Mouse (Mus musculus): ENCODE results near the gene 1700020N01Rik. TPM values are rescaled to one million over a fixed set of nuclear protein-coding genes. Genes with fewer than 3 reads are reported as not detected.

1700020N01Rik gene
- polyA plus RNA-seq, 1 experiment from 2014 or later = not detected

- ATAC-seq (ENCODE audit: insufficient number of reproducible peaks, insufficient read depth, low FRiP score, low read depth) = no peak
- Histone ChIP-seq H3K27me3 (ENCODE audit: control insufficient read depth, insufficient read depth, low read length) (no peaks in the 10 kb centered on the region), H3K27ac (ENCODE audit: low read length) (no peak overlapping the region), H3K4me1 (ENCODE audit: control insufficient read depth, insufficient read depth, low read length) (no peaks in the 10 kb centered on the region), H3K36me3 (ENCODE audit: control insufficient read depth, insufficient read depth, low read length) (no peaks in the 10 kb centered on the region), H3K9ac (replicated peaks; ENCODE audit: low read depth, low read length) (no peak overlapping the region), H3K9me3 (ENCODE audit: control insufficient read depth, low read depth, low read length) (no peaks in the 10 kb centered on the region), H3K4me2 (replicated peaks; ENCODE audit: low read depth, low read length) (no peak overlapping the region), H3K4me3 (ENCODE audit: low read depth, low read length) (no peak overlapping the region)
- 79% methylated on average over 5 of the region's 5 CpGs for WGBS
These were observed 39.7 kb downstream of the 1700020N01Rik start for GRCm38 (mm10) chr10:21632687-21633086.

GRCm38 (mm10) chr10:21635988-21636710 is 43.2 kb downstream of the 1700020N01Rik start:
- Histone ChIP-seq H3K9me3 (ENCODE audit: control insufficient read depth, low read depth, low read length) (no peaks in the 10 kb centered on the region), H3K27ac (ENCODE audit: low read length) (no peak overlapping the region), H3K4me2 (replicated peaks; ENCODE audit: low read depth, low read length) (no peak overlapping the region), H3K4me3 (ENCODE audit: low read depth, low read length) (no peak overlapping the region), H3K36me3 (ENCODE audit: control insufficient read depth, insufficient read depth, low read length) (no peaks in the 10 kb centered on the region), H3K4me1 (ENCODE audit: control insufficient read depth, insufficient read depth, low read length) (no peaks in the 10 kb centered on the region), H3K9ac (replicated peaks; ENCODE audit: low read depth, low read length) (no peak overlapping the region), H3K27me3 (ENCODE audit: control insufficient read depth, insufficient read depth, low read length) (no peaks in the 10 kb centered on the region)
- WGBS = 77% methylated on average over 4 of the region's 4 CpGs
- no peak for ATAC-seq (ENCODE audit: insufficient number of reproducible peaks, insufficient read depth, low FRiP score, low read depth)

- Histone ChIP-seq H3K36me3 (ENCODE audit: control insufficient read depth, insufficient read depth, low read length) (no peaks in the 10 kb centered on the region), H3K9me3 (ENCODE audit: control insufficient read depth, low read depth, low read length) (no peaks in the 10 kb centered on the region), H3K9ac (replicated peaks; ENCODE audit: low read depth, low read length) (no peak overlapping the region), H3K4me1 (ENCODE audit: control insufficient read depth, insufficient read depth, low read length) (no peaks in the 10 kb centered on the region), H3K27me3 (ENCODE audit: control insufficient read depth, insufficient read depth, low read length) (no peaks in the 10 kb centered on the region), H3K4me2 (replicated peaks; ENCODE audit: low read depth, low read length) (no peak overlapping the region), H3K4me3 (ENCODE audit: low read depth, low read length) (no peak overlapping the region), H3K27ac (ENCODE audit: low read length) (no peak overlapping the region)
- no peak for ATAC-seq (ENCODE audit: insufficient number of reproducible peaks, insufficient read depth, low FRiP score, low read depth)
- 58% methylated on average over 6 of the region's 6 CpGs for WGBS
These were observed 43.8 kb downstream of the 1700020N01Rik start for GRCm38 (mm10) chr10:21636711-21637081.

- Histone ChIP-seq H3K4me3 (ENCODE audit: low read depth, low read length) (no peak overlapping the region), H3K27ac (ENCODE audit: low read length) (no peak overlapping the region), H3K9ac (replicated peaks; ENCODE audit: low read depth, low read length) (no peak overlapping the region), H3K27me3 (ENCODE audit: control insufficient read depth, insufficient read depth, low read length) (no peaks in the 10 kb centered on the region), H3K9me3 (ENCODE audit: control insufficient read depth, low read depth, low read length) (no peaks in the 10 kb centered on the region), H3K4me2 (replicated peaks; ENCODE audit: low read depth, low read length) (no peak overlapping the region), H3K4me1 (ENCODE audit: control insufficient read depth, insufficient read depth, low read length) (no peaks in the 10 kb centered on the region), H3K36me3 (ENCODE audit: control insufficient read depth, insufficient read depth, low read length) (no peaks in the 10 kb centered on the region)
- 83% methylated on average over 4 of the region's 4 CpGs for WGBS
- ATAC-seq (ENCODE audit: insufficient number of reproducible peaks, insufficient read depth, low FRiP score, low read depth) = no peak
These were observed 58.4 kb downstream of the 1700020N01Rik start for GRCm38 (mm10) chr10:21651388-21651787.

GRCm38 (mm10) chr10:21652426-21653345 is 59.7 kb downstream of the 1700020N01Rik start:
- H3K27ac ChIP-seq (ENCODE audit: low read length) = no peak overlapping the region
- ATAC-seq (ENCODE audit: insufficient number of reproducible peaks, insufficient read depth, low FRiP score, low read depth) = no peak
- no peaks in the 10 kb centered on the region for H3K36me3 ChIP-seq (ENCODE audit: control insufficient read depth, insufficient read depth, low read length)
- H3K4me3 ChIP-seq (ENCODE audit: low read depth, low read length) = no peak overlapping the region
- H3K9ac ChIP-seq (replicated peaks; ENCODE audit: low read depth, low read length) = no peak overlapping the region
- H3K4me1 ChIP-seq (ENCODE audit: control insufficient read depth, insufficient read depth, low read length) = no peaks in the 10 kb centered on the region
- H3K4me2 ChIP-seq (replicated peaks; ENCODE audit: low read depth, low read length) = no peak overlapping the region
- no peaks in the 10 kb centered on the region for H3K9me3 ChIP-seq (ENCODE audit: control insufficient read depth, low read depth, low read length)
- WGBS = 89% methylated on average over 24 of the region's 24 CpGs
- no peaks in the 10 kb centered on the region for H3K27me3 ChIP-seq (ENCODE audit: control insufficient read depth, insufficient read depth, low read length)

- Histone ChIP-seq H3K4me2 (replicated peaks; ENCODE audit: low read depth, low read length) (no peak overlapping the region), H3K36me3 (ENCODE audit: control insufficient read depth, insufficient read depth, low read length) (no peaks in the 10 kb centered on the region), H3K4me1 (ENCODE audit: control insufficient read depth, insufficient read depth, low read length) (no peaks in the 10 kb centered on the region), H3K9ac (replicated peaks; ENCODE audit: low read depth, low read length) (no peak overlapping the region), H3K9me3 (ENCODE audit: control insufficient read depth, low read depth, low read length) (no peaks in the 10 kb centered on the region), H3K27me3 (ENCODE audit: control insufficient read depth, insufficient read depth, low read length) (no peaks in the 10 kb centered on the region), H3K4me3 (ENCODE audit: low read depth, low read length) (no peak overlapping the region), H3K27ac (ENCODE audit: low read length) (no peak overlapping the region)
- ATAC-seq (ENCODE audit: insufficient number of reproducible peaks, insufficient read depth, low FRiP score, low read depth) = no peak
- 90% methylated on average over 7 of the region's 7 CpGs for WGBS
These were observed 60.5 kb downstream of the 1700020N01Rik start for GRCm38 (mm10) chr10:21653469-21653868.

GRCm38 (mm10) chr10:21659576-21660246 is 66.8 kb downstream of the 1700020N01Rik start:
- Histone ChIP-seq H3K9ac (replicated peaks; ENCODE audit: low read depth, low read length) (no peak overlapping the region), H3K27ac (ENCODE audit: low read length) (no peak overlapping the region), H3K4me2 (replicated peaks; ENCODE audit: low read depth, low read length) (no peak overlapping the region), H3K9me3 (ENCODE audit: control insufficient read depth, low read depth, low read length) (no peaks in the 10 kb centered on the region), H3K27me3 (ENCODE audit: control insufficient read depth, insufficient read depth, low read length) (no peaks in the 10 kb centered on the region), H3K4me1 (ENCODE audit: control insufficient read depth, insufficient read depth, low read length) (no peaks in the 10 kb centered on the region), H3K36me3 (ENCODE audit: control insufficient read depth, insufficient read depth, low read length) (no peaks in the 10 kb centered on the region), H3K4me3 (ENCODE audit: low read depth, low read length) (no peak overlapping the region)
- no peak for ATAC-seq (ENCODE audit: insufficient number of reproducible peaks, insufficient read depth, low FRiP score, low read depth)
- 84% methylated on average over 8 of the region's 8 CpGs for WGBS

- WGBS = 39% methylated on average over 17 of the region's 17 CpGs
These were observed 76.0 kb downstream of the 1700020N01Rik start for GRCm38 (mm10) chr10:21668976-21669375.

More at GRCm38 (mm10) chr10:21668976-21669375, 76.0 kb downstream of the 1700020N01Rik start:
- no peak overlapping the region for H3K9ac ChIP-seq (replicated peaks; ENCODE audit: low read depth, low read length)
- no peaks in the 10 kb centered on the region for H3K36me3 ChIP-seq (ENCODE audit: control insufficient read depth, insufficient read depth, low read length)
- H3K4me3 ChIP-seq (ENCODE audit: low read depth, low read length) = no peak overlapping the region
- no peaks in the 10 kb centered on the region for H3K4me1 ChIP-seq (ENCODE audit: control insufficient read depth, insufficient read depth, low read length)
- H3K4me2 ChIP-seq (replicated peaks; ENCODE audit: low read depth, low read length) = no peak overlapping the region; the same call in 1 of the 2 replicates
- no peaks in the 10 kb centered on the region for H3K27me3 ChIP-seq (ENCODE audit: control insufficient read depth, insufficient read depth, low read length)
- H3K27ac ChIP-seq (ENCODE audit: low read length) = peak overlapping the region; percentile 66; the same call in 1 of the 2 replicates
- no peak for ATAC-seq (ENCODE audit: insufficient number of reproducible peaks, insufficient read depth, low FRiP score, low read depth)
- no peaks in the 10 kb centered on the region for H3K9me3 ChIP-seq (ENCODE audit: control insufficient read depth, low read depth, low read length)

All from stomach, embryonic 14.5 days (tissue).